Mouse (Mus musculus): ENCODE data around the gene Anks6.

Gene Anks6

GRCm38 (mm10) chr4:46988824-46989223 lies 68.4 kb downstream of the Anks6 start:
- DNase-seq = no peak

- DNase-seq = no peak
Observed at GRCm38 (mm10) chr4:46988257-46988656, 69.0 kb downstream of the Anks6 start.

- no peak for DNase-seq
Observed at GRCm38 (mm10) chr4:46987809-46988208, 69.4 kb downstream of the Anks6 start.

- no peak for DNase-seq
Observed at GRCm38 (mm10) chr4:46986054-46986453, 71.2 kb downstream of the Anks6 start.

GRCm38 (mm10) chr4:46982912-46983311 lies 74.3 kb downstream of the Anks6 start:
- DNase-seq = no peak

GRCm38 (mm10) chr4:46982094-46982493 lies 75.1 kb downstream of the Anks6 start:
- DNase-seq = no peak

- no peak for DNase-seq
Observed at GRCm38 (mm10) chr4:46978371-46978770, 78.9 kb downstream of the Anks6 start.

GRCm38 (mm10) chr4:46977161-46977560 lies 80.1 kb downstream of the Anks6 start:
- no peak for DNase-seq

- DNase-seq = no peak
Observed at GRCm38 (mm10) chr4:46976671-46977071, 80.6 kb downstream of the Anks6 start.

- DNase-seq = no peak
Observed at GRCm38 (mm10) chr4:46973322-46973721, 83.9 kb downstream of the Anks6 start.

GRCm38 (mm10) chr4:46967981-46968380 lies 89.2 kb downstream of the Anks6 start:
- no peak for DNase-seq

GRCm38 (mm10) chr4:46966551-46966950 lies 90.7 kb downstream of the Anks6 start:
- DNase-seq = no peak

All from spleen, adult 18-20 months (tissue).